Mouse (Mus musculus): Measurements from ENCODE around the gene Cxcl17. TPM values are rescaled to one million over a fixed set of nuclear protein-coding genes. Genes with fewer than 3 reads are reported as not detected.
"Not testable (repeated sequence)": the region's sequence is repeated elsewhere in the genome, so short reads cannot be mapped to it uniquely, and the experiment has no call there.

Gene Cxcl17
- polyA plus RNA-seq, 1 experiment from 2014 or later = 0.30 TPM

DNA sequence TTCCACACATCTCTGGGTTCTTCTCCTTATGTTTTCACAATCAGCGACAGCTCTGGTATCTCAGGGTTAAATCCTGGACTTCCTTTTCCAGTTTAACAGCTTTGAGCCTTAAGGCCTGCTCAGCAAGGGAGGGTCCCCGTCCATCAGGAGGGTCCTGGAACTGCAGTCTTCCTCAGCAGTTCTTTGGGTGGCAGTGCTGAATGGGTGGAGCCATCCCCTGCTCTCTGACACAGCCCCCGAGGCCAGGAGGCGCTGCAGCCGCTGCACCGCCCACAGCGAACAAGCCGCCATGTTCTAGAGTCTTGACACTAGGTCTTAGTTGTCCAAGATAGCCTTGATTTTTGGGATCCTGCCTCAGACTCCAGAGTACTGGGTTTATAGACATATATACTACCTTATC is 6.8 kb upstream of the Cxcl17 start:
- H3K4me1 ChIP-seq = no peaks in the 10 kb centered on the region; the same call in 1 of the 2 replicates
- no peak overlapping the region for H3K4me3 ChIP-seq
- 84% methylated on average over 8 of the region's 8 CpGs for WGBS
- H3K4me2 ChIP-seq (replicated peaks) = no peak overlapping the region
- H3K27me3 ChIP-seq = peaks cover 10% of the 10 kb centered on the region; the same call in 1 of the 2 replicates
- H3K27ac ChIP-seq = no peak overlapping the region
- no peak overlapping the region for H3K9ac ChIP-seq
- H3K36me3 ChIP-seq = no peaks in the 10 kb centered on the region
- ATAC-seq (ENCODE audit: low FRiP score) = no peak
- H3K9me3 ChIP-seq (replicated peaks) = no peaks in the 10 kb centered on the region

DNA sequence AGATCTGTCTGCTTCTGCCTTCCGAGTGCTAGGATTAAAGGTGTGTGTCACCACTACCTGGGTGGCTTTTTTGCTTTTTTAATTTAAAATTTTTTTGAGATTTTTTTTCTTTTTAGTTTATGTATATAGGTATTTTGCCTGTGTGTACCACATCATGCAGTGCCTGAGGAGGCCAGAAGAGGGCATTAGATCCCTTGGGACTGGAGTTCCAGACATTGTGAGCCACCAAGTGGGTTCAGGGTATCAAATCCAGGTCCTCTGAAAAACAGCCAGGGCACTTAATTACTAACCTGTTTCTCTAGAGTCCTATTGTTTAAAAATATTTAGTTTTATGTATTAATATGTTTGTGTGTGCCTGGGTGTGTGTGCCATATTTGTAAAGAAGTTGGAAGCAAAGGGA is 4.9 kb upstream of the Cxcl17 start:
- Histone ChIP-seq H3K27ac (no peak overlapping the region), H3K27me3 (peaks cover 7% of the 10 kb centered on the region; the same call in 1 of the 2 replicates), H3K9me3 (replicated peaks) (no peaks in the 10 kb centered on the region), H3K9ac (no peak overlapping the region), H3K4me3 (no peak overlapping the region), H3K4me2 (replicated peaks) (no peak overlapping the region), H3K36me3 (no peaks in the 10 kb centered on the region), H3K4me1 (peaks cover 2% of the 10 kb centered on the region; the same call in 1 of the 2 replicates)
- ATAC-seq (ENCODE audit: low FRiP score) = no peak
- WGBS = 66% methylated on average over 1 of the region's 1 CpGs

DNA sequence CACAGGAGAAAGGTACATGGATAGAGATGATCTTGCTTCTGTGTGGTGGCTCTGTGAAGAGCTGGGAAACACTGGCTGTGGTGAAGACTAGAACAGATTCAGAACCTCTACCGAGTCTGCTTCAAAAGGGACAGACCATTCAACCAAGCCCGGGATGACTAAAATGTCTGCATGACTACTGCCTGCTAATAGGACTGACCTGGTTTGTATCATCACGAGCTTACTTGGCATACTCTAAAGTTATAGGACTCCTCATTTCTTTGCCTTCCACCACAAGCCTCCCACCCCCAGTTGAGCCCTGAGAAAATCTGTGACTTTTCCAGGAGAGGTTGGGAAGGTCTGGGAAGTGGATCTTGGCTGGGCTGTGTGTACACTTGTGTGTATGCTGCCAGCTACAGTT is 825 bp downstream of the Cxcl17 start:
- H3K27ac ChIP-seq = no peak overlapping the region
- no peaks in the 10 kb centered on the region for H3K27me3 ChIP-seq
- no peaks in the 10 kb centered on the region for H3K36me3 ChIP-seq
- no peak for ATAC-seq (ENCODE audit: low FRiP score)
- H3K4me3 ChIP-seq = no peak overlapping the region
- WGBS = 82% methylated on average over 3 of the region's 3 CpGs
- H3K9me3 ChIP-seq (replicated peaks) = no peaks in the 10 kb centered on the region
- 0 out of 2 replicates have a peak, but pooled peaks cover 2% of the 10 kb centered on the region for H3K4me1 ChIP-seq
- no peak overlapping the region for H3K9ac ChIP-seq
- no peak overlapping the region for H3K4me2 ChIP-seq (replicated peaks)

DNA sequence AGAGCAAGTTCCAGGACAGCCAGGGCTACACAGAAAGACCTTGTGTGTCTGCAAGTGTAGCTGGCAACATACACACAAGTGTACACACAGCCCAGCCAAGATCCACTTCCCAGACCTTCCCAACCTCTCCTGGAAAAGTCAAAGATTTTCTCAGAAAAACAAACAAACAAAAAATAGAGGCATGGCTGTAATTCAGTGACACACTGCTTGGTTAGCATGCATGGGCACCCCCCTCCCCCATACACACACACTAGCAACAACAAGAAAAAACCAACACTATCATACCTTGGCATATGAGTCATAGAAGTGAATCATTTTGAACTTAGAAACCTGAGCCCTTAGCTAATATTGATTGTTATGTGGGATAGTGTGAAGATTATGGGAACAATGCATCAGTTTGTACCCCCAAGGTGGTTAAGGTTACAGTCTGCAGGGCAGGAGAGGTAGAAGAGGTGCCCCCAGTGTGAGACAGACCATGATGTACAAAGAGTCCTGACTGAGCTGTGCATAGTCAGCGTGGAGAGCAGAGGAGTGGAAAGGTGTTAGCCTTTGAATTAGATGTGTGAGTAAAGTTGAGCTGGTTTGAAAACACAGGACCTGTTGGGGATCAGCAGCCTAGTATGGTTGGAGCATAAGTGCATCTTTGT is 1.6 kb downstream of the Cxcl17 start:
- WGBS = 90% methylated on average over 1 of the region's 1 CpGs
- no peaks in the 10 kb centered on the region for H3K36me3 ChIP-seq
- no peak overlapping the region for H3K27ac ChIP-seq
- H3K9ac ChIP-seq = no peak overlapping the region
- H3K4me1 ChIP-seq = 0 out of 2 replicates have a peak, but pooled peaks cover 2% of the 10 kb centered on the region
- no peak for ATAC-seq (ENCODE audit: low FRiP score)
- H3K4me3 ChIP-seq = no peak overlapping the region
- no peaks in the 10 kb centered on the region for H3K9me3 ChIP-seq (replicated peaks)
- no peak overlapping the region for H3K4me2 ChIP-seq (replicated peaks)
- H3K27me3 ChIP-seq = no peaks in the 10 kb centered on the region

DNA sequence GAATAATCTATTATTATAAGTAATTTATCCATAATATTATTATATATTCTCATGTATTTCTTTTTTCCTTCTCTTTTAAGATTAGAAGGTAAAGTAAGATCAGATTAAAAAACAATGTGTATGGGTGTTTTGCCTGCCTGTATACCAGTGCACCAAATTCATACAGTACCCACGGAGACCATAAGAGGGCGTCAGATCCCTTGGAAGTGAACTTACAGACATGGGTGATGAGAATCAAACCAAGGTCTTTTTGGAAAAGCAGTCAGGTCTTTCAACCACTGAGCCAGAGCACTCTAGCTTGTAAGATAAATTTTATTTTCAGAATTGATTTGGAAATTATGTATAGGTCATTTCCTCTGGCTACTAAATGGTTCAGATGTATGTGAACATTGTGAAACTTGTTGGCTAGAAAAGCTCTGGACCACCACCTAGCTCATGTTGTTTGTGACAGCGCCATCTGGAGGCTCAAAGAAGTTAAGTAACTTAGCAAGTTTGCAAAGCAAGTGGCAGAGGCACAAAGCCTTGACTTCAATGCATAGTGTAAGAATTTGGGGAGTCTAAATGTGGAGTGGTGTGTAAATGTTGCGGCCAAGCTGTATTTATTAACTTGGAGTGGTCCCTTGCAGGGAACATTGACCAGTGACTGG is 3.4 kb downstream of the Cxcl17 start:
- no peak overlapping the region for H3K4me3 ChIP-seq
- H3K27me3 ChIP-seq = no peaks in the 10 kb centered on the region
- 0 out of 2 replicates have a peak, but pooled peaks cover 2% of the 10 kb centered on the region for H3K4me1 ChIP-seq
- no peak overlapping the region for H3K9ac ChIP-seq
- H3K36me3 ChIP-seq = no peaks in the 10 kb centered on the region
- no peak overlapping the region for H3K4me2 ChIP-seq (replicated peaks)
- 55% methylated on average over 4 of the region's 4 CpGs for WGBS
- no peaks in the 10 kb centered on the region for H3K9me3 ChIP-seq (replicated peaks)
- no peak for ATAC-seq (ENCODE audit: low FRiP score)
- H3K27ac ChIP-seq = no peak overlapping the region

DNA sequence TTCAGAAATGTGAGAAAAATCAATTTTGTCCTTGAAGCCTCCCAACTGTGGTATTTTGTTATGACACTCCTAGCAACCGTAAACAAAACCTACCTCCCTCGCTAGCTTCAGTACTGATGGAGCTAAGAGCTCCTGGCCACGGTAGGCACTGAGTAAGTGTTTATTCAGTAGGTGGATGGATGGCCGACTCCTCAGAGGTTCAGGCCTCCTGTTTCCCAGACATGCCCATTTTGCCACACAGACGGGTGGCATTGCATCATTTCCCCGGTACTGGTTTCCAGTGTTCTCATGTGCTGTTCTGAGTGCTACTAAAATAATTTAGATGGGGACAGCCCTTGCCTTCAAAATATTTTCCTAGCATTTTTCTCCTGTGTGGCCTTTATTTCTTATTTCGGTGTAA is 6.2 kb downstream of the Cxcl17 start:
- no peak overlapping the region for H3K4me3 ChIP-seq
- no peaks in the 10 kb centered on the region for H3K9me3 ChIP-seq (replicated peaks)
- no peak overlapping the region for H3K9ac ChIP-seq
- no peak overlapping the region for H3K27ac ChIP-seq
- H3K36me3 ChIP-seq = no peaks in the 10 kb centered on the region
- ATAC-seq (ENCODE audit: low FRiP score) = no peak
- no peak overlapping the region for H3K4me2 ChIP-seq (replicated peaks)
- WGBS = 88% methylated on average over 7 of the region's 7 CpGs
- 0 out of 2 replicates have a peak, but pooled peaks cover 4% of the 10 kb centered on the region for H3K4me1 ChIP-seq
- no peaks in the 10 kb centered on the region for H3K27me3 ChIP-seq

DNA sequence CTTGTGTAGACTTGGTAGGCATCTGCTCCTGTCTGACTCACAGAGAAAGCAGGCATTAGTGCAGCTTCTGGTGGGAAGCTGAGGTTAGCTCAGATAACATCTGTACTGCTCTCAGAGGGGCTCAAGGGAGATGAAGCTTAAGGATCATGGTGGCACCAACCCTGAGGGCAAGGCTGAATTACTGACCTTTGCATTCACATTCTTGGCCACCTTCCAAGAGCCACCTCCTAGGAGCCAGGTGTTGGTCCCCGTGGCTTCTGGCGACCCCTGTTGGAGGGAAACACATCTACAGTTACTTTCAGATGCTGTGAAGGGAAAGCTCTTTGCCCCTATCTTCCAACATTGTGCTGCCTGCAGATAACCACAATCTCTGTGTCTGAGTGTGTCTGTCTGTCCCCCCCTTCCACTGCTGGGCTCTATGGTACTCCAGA is 10.0 kb downstream of the Cxcl17 start:
- ATAC-seq (ENCODE audit: low FRiP score) = no peak
- 0 out of 2 replicates have a peak, but pooled peaks cover 4% of the 10 kb centered on the region for H3K4me1 ChIP-seq
- 2% methylated on average over 2 of the region's 2 CpGs for WGBS
- no peak overlapping the region for H3K9ac ChIP-seq
- no peaks in the 10 kb centered on the region for H3K36me3 ChIP-seq
- H3K9me3 ChIP-seq (replicated peaks) = no peaks in the 10 kb centered on the region
- no peak overlapping the region for H3K27ac ChIP-seq
- no peaks in the 10 kb centered on the region for H3K27me3 ChIP-seq
- H3K4me3 ChIP-seq = no peak overlapping the region
- H3K4me2 ChIP-seq (replicated peaks) = no peak overlapping the region

DNA sequence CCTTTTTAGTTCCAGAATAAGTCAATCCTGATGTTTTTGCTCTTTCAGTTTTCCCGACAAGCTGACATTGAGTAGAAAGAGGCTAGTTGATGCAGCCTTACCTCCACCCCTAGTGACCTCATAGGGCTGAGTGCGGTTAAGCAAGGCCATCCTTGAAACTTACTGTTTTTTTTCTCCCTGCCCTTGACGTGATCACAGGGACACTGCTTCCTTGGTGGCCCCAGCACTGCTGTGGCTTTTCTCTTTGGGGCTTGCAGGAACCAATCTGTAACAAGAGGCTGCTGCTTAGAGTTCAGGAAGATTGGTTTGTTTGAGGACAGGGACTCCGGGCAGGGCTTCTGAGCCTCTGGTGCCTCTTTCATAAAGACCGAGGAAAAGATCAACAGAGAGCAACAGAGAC is 10.7 kb downstream of the Cxcl17 start:
- Histone ChIP-seq H3K9ac (no peak overlapping the region), H3K27me3 (no peaks in the 10 kb centered on the region), H3K27ac (no peak overlapping the region), H3K4me3 (no peak overlapping the region), H3K36me3 (no peaks in the 10 kb centered on the region), H3K4me2 (replicated peaks) (no peak overlapping the region), H3K9me3 (replicated peaks) (no peaks in the 10 kb centered on the region), H3K4me1 (0 out of 2 replicates have a peak, but pooled peaks cover 4% of the 10 kb centered on the region)
- WGBS = 23% methylated on average over 5 of the region's 5 CpGs
- no peak for ATAC-seq (ENCODE audit: low FRiP score)

DNA sequence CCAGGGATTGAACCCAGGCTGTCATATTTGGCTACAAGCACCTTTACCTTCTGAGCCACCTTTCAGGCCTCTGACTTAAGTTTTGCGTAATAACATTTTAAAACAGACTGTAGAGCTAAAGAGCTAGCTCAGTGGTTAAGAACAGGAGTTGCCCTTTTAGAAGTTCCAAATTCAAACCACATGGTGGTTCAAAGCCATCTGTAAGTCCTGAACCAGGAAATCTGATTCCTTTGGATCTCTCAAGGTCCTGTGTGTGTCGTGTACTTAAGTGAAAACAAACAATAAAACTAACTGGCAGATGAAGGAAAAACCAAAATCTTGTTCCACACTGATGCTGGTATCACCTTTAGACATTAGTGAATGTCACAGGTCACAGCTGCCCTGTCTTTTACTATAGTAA is 11.1 kb downstream of the Cxcl17 start:
- ATAC-seq (ENCODE audit: low FRiP score) = no peak
- 54% methylated on average over 2 of the region's 2 CpGs for WGBS
- no peaks in the 10 kb centered on the region for H3K27me3 ChIP-seq
- H3K9ac ChIP-seq = no peak overlapping the region
- H3K9me3 ChIP-seq (replicated peaks) = no peaks in the 10 kb centered on the region
- no peak overlapping the region for H3K4me2 ChIP-seq (replicated peaks)
- H3K4me1 ChIP-seq = 0 out of 2 replicates have a peak, but pooled peaks cover 4% of the 10 kb centered on the region
- H3K27ac ChIP-seq = no peak overlapping the region
- no peaks in the 10 kb centered on the region for H3K36me3 ChIP-seq
- no peak overlapping the region for H3K4me3 ChIP-seq

DNA sequence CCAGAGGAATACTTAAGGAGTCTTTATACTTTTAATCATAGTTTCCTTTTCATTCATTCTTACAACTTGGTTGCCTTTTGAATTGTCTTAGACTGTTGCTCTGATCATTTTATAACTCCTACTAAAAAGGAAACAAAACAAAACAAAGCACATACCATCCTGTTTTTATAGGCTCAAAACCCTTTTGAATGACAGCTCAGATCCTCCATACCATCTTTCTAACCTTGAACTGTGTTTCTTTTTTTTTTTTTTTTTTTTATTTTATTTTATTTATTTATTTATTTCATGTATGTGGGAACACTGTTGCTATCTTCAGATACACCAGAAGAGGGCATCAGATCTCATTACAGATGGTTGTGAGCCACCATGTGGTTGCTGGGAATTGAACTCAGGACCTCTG is 13.7 kb downstream of the Cxcl17 start:
- ATAC-seq (ENCODE audit: low FRiP score); H3K4me3 ChIP-seq; H3K9ac ChIP-seq; H3K36me3 ChIP-seq; H3K27me3 ChIP-seq; H3K27ac ChIP-seq; H3K4me2 ChIP-seq (replicated peaks); H3K9me3 ChIP-seq (replicated peaks): not testable (repeated sequence)
- H3K4me1 ChIP-seq = peaks cover 13% of the 10 kb centered on the region

DNA sequence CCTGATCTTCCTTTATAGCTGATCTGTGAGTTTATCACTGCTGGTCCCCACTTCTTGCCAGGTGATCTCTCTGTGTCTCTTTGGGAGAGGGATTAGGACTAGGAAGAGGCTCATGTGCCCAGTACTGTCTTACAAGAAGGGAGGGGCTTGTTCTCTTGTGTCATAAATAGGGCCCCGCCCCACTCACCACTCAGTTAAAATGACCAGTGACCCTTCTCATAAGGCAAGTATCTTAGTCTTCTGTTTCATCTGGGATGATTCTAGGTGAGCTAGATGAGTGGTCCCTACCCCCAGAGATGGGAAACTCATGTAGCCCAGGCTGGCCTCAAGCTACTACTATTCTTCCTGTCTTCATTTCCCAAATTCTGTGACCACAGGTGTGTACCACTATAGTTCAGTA is 14.1 kb downstream of the Cxcl17 start, which contains the start of gene Lipe:
Lipe (minus strand) TSS at position 101 of the 400 bp plus-strand sequence.
- no peak for ATAC-seq (ENCODE audit: low FRiP score)
- Histone ChIP-seq H3K4me3 (no peak within 1 kb of the TSS), H3K27me3 (no peaks in the 10 kb centered on the region), H3K27ac (no peak within 1 kb of the TSS), H3K4me1 (peaks cover 16% of the 10 kb centered on the region), H3K4me2 (replicated peaks) (no peak within 1 kb of the TSS), H3K9ac (no peak within 1 kb of the TSS), H3K9me3 (replicated peaks) (no peaks in the 10 kb centered on the region), H3K36me3 (no peaks in the 10 kb centered on the region)
- 88% methylated on average over 1 of the region's 1 CpGs for WGBS

DNA sequence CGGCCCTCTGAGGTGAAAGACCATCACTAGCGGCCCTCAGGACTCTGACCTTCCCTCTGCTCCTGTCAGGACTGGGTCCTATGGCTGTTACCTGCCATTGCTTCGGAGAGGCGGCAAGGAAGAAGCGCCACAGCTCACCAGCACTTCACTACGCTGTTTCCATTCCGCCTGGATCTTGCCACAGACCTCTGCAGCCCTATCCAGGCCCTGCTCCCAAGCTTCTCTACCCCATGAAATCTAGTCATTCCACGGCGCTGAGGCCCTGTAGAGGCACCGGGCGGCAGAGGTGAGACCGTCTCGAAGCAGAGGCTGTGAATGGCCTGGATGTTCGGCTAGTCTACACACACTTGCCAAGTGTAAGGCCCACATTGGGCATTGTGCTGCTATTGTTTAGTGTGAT is 16.1 kb downstream of the Cxcl17 start:
- 86% methylated on average over 14 of the region's 14 CpGs for WGBS
- Histone ChIP-seq H3K4me2 (replicated peaks) (peak overlapping the region; percentile 75), H3K4me1 (peaks cover 15% of the 10 kb centered on the region), H3K9ac (no peak overlapping the region), H3K36me3 (no peaks in the 10 kb centered on the region), H3K27ac (no peak overlapping the region), H3K9me3 (replicated peaks) (no peaks in the 10 kb centered on the region), H3K4me3 (no peak overlapping the region), H3K27me3 (no peaks in the 10 kb centered on the region)
- ATAC-seq (ENCODE audit: low FRiP score) = peak; percentile 2; the same call in 1 of the 2 replicates

Data from hindbrain, embryonic 12.5 days (tissue).